Mouse (Mus musculus): ENCODE data around the gene Slc6a1. TPM values are rescaled to one million over a fixed set of nuclear protein-coding genes. Genes with fewer than 3 reads are reported as not detected.

The Slc6a1 gene
- polyA plus RNA-seq, 1 experiment from 2014 or later = 74.0 TPM

- DNase-seq (ENCODE audit: low spot score) (peak; percentile 69), ATAC-seq (peak; percentile 51)
- H3K9ac ChIP-seq (ENCODE audit: low read length) = no peak overlapping the region
- H3K4me2 ChIP-seq (ENCODE audit: low read length) = no peak overlapping the region
- H3K9me3 ChIP-seq (replicated peaks; ENCODE audit: control insufficient read depth, low read length) = no peaks in the 10 kb centered on the region
- H3K4me3 ChIP-seq (ENCODE audit: low read depth, low read length) = no peak overlapping the region
- H3K36me3 ChIP-seq (ENCODE audit: control insufficient read depth, insufficient read depth, low read length) = no peaks in the 10 kb centered on the region
- H3K27ac ChIP-seq (ENCODE audit: low read depth, low read length) = peak overlapping the region; percentile 16; the same call in 1 of the 2 replicates
- peaks cover 23% of the 10 kb centered on the region for H3K4me1 ChIP-seq (ENCODE audit: control insufficient read depth, insufficient read depth, low read length)
- no peaks in the 10 kb centered on the region for H3K27me3 ChIP-seq (replicated peaks; ENCODE audit: control insufficient read depth, insufficient read depth, low read length)
- 18% methylated on average over 3 of the region's 3 CpGs for WGBS
Measured at GRCm38 (mm10) chr6:114264010-114264409, 18.4 kb upstream of the Slc6a1 start.

- 31% methylated on average over 5 of the region's 5 CpGs for WGBS
- ATAC-seq (peak; percentile 42), DNase-seq (ENCODE audit: low spot score) (peak; percentile 79)
- H3K27ac ChIP-seq (ENCODE audit: low read depth, low read length) = peak overlapping the region; percentile 16; the same call in 1 of the 2 replicates
- no peaks in the 10 kb centered on the region for H3K36me3 ChIP-seq (ENCODE audit: control insufficient read depth, insufficient read depth, low read length)
- peaks cover 23% of the 10 kb centered on the region for H3K4me1 ChIP-seq (ENCODE audit: control insufficient read depth, insufficient read depth, low read length)
- no peak overlapping the region for H3K9ac ChIP-seq (ENCODE audit: low read length)
- no peak overlapping the region for H3K4me3 ChIP-seq (ENCODE audit: low read depth, low read length)
- H3K9me3 ChIP-seq (replicated peaks; ENCODE audit: control insufficient read depth, low read length) = no peaks in the 10 kb centered on the region
- H3K27me3 ChIP-seq (replicated peaks; ENCODE audit: control insufficient read depth, insufficient read depth, low read length) = no peaks in the 10 kb centered on the region
- no peak overlapping the region for H3K4me2 ChIP-seq (ENCODE audit: low read length)
Measured at GRCm38 (mm10) chr6:114264426-114264825, 18.0 kb upstream of the Slc6a1 start.

- Histone ChIP-seq H3K27ac (ENCODE audit: low read depth, low read length) (no peak overlapping the region), H3K27me3 (replicated peaks; ENCODE audit: control insufficient read depth, insufficient read depth, low read length) (no peaks in the 10 kb centered on the region), H3K4me1 (ENCODE audit: control insufficient read depth, insufficient read depth, low read length) (peaks cover 23% of the 10 kb centered on the region), H3K9me3 (replicated peaks; ENCODE audit: control insufficient read depth, low read length) (no peaks in the 10 kb centered on the region), H3K4me2 (ENCODE audit: low read length) (no peak overlapping the region), H3K36me3 (ENCODE audit: control insufficient read depth, insufficient read depth, low read length) (no peaks in the 10 kb centered on the region), H3K4me3 (ENCODE audit: low read depth, low read length) (no peak overlapping the region), H3K9ac (ENCODE audit: low read length) (no peak overlapping the region)
- DNase-seq (ENCODE audit: low spot score) = no peak
- no peak for ATAC-seq
Measured at GRCm38 (mm10) chr6:114266273-114266672, 16.2 kb upstream of the Slc6a1 start.

GRCm38 (mm10) chr6:114267979-114268378, 14.5 kb upstream of the Slc6a1 start:
- Histone ChIP-seq H3K27ac (ENCODE audit: low read depth, low read length) (no peak overlapping the region), H3K4me1 (ENCODE audit: control insufficient read depth, insufficient read depth, low read length) (peaks cover 16% of the 10 kb centered on the region), H3K4me3 (ENCODE audit: low read depth, low read length) (no peak overlapping the region), H3K4me2 (ENCODE audit: low read length) (no peak overlapping the region), H3K27me3 (replicated peaks; ENCODE audit: control insufficient read depth, insufficient read depth, low read length) (no peaks in the 10 kb centered on the region), H3K9me3 (replicated peaks; ENCODE audit: control insufficient read depth, low read length) (no peaks in the 10 kb centered on the region), H3K9ac (ENCODE audit: low read length) (no peak overlapping the region), H3K36me3 (ENCODE audit: control insufficient read depth, insufficient read depth, low read length) (no peaks in the 10 kb centered on the region)
- no peak for DNase-seq (ENCODE audit: low spot score)
- 31% methylated on average over 4 of the region's 4 CpGs for WGBS
- ATAC-seq = no peak

- H3K9ac ChIP-seq (ENCODE audit: low read length) = no peak overlapping the region
- no peak for DNase-seq (ENCODE audit: low spot score)
- H3K4me1 ChIP-seq (ENCODE audit: control insufficient read depth, insufficient read depth, low read length) = peaks cover 13% of the 10 kb centered on the region
- no peak overlapping the region for H3K4me2 ChIP-seq (ENCODE audit: low read length)
- no peaks in the 10 kb centered on the region for H3K9me3 ChIP-seq (replicated peaks; ENCODE audit: control insufficient read depth, low read length)
- H3K4me3 ChIP-seq (ENCODE audit: low read depth, low read length) = no peak overlapping the region
- H3K27ac ChIP-seq (ENCODE audit: low read depth, low read length) = no peak overlapping the region
- no peaks in the 10 kb centered on the region for H3K36me3 ChIP-seq (ENCODE audit: control insufficient read depth, insufficient read depth, low read length)
- 84% methylated on average over 2 of the region's 2 CpGs for WGBS
- ATAC-seq = no peak
- H3K27me3 ChIP-seq (replicated peaks; ENCODE audit: control insufficient read depth, insufficient read depth, low read length) = no peaks in the 10 kb centered on the region
Measured at GRCm38 (mm10) chr6:114269589-114269988, 12.8 kb upstream of the Slc6a1 start.

- 64% methylated on average over 5 of the region's 5 CpGs for WGBS
- Histone ChIP-seq H3K4me2 (ENCODE audit: low read length) (no peak overlapping the region), H3K9me3 (replicated peaks; ENCODE audit: control insufficient read depth, low read length) (no peaks in the 10 kb centered on the region), H3K27me3 (replicated peaks; ENCODE audit: control insufficient read depth, insufficient read depth, low read length) (no peaks in the 10 kb centered on the region), H3K36me3 (ENCODE audit: control insufficient read depth, insufficient read depth, low read length) (no peaks in the 10 kb centered on the region), H3K9ac (ENCODE audit: low read length) (no peak overlapping the region), H3K4me3 (ENCODE audit: low read depth, low read length) (no peak overlapping the region), H3K27ac (ENCODE audit: low read depth, low read length) (no peak overlapping the region), H3K4me1 (ENCODE audit: control insufficient read depth, insufficient read depth, low read length) (peaks cover 13% of the 10 kb centered on the region)
- DNase-seq (ENCODE audit: low spot score) (no peak), ATAC-seq (no peak)
Measured at GRCm38 (mm10) chr6:114270799-114271198, 11.6 kb upstream of the Slc6a1 start.

GRCm38 (mm10) chr6:114272279-114272678, 10.2 kb upstream of the Slc6a1 start:
- WGBS = 79% methylated on average over 15 of the region's 15 CpGs
- no peak overlapping the region for H3K9ac ChIP-seq (ENCODE audit: low read length)
- H3K4me2 ChIP-seq (ENCODE audit: low read length) = no peak overlapping the region
- H3K9me3 ChIP-seq (replicated peaks; ENCODE audit: control insufficient read depth, low read length) = no peaks in the 10 kb centered on the region
- no peak overlapping the region for H3K27ac ChIP-seq (ENCODE audit: low read depth, low read length)
- ATAC-seq = no peak
- H3K4me1 ChIP-seq (ENCODE audit: control insufficient read depth, insufficient read depth, low read length) = peaks cover 13% of the 10 kb centered on the region
- H3K27me3 ChIP-seq (replicated peaks; ENCODE audit: control insufficient read depth, insufficient read depth, low read length) = no peaks in the 10 kb centered on the region
- no peaks in the 10 kb centered on the region for H3K36me3 ChIP-seq (ENCODE audit: control insufficient read depth, insufficient read depth, low read length)
- no peak for DNase-seq (ENCODE audit: low spot score)
- H3K4me3 ChIP-seq (ENCODE audit: low read depth, low read length) = no peak overlapping the region

- Histone ChIP-seq H3K4me2 (ENCODE audit: low read length) (no peak overlapping the region), H3K36me3 (ENCODE audit: control insufficient read depth, insufficient read depth, low read length) (no peaks in the 10 kb centered on the region), H3K9me3 (replicated peaks; ENCODE audit: control insufficient read depth, low read length) (no peaks in the 10 kb centered on the region), H3K4me1 (ENCODE audit: control insufficient read depth, insufficient read depth, low read length) (peaks cover 13% of the 10 kb centered on the region), H3K4me3 (ENCODE audit: low read depth, low read length) (no peak overlapping the region), H3K9ac (ENCODE audit: low read length) (no peak overlapping the region), H3K27me3 (replicated peaks; ENCODE audit: control insufficient read depth, insufficient read depth, low read length) (no peaks in the 10 kb centered on the region), H3K27ac (ENCODE audit: low read depth, low read length) (peak overlapping the region; percentile 71)
- WGBS = 35% methylated on average over 14 of the region's 14 CpGs
- ATAC-seq (peak; percentile 72), DNase-seq (ENCODE audit: low spot score) (peak; percentile 70)
Measured at GRCm38 (mm10) chr6:114273997-114274728, 8.3 kb upstream of the Slc6a1 start.

- ATAC-seq = no peak
- no peak overlapping the region for H3K4me3 ChIP-seq (ENCODE audit: low read depth, low read length)
- 48% methylated on average over 8 of the region's 8 CpGs for WGBS
- no peaks in the 10 kb centered on the region for H3K36me3 ChIP-seq (ENCODE audit: control insufficient read depth, insufficient read depth, low read length)
- DNase-seq (ENCODE audit: low spot score) = no peak
- H3K9ac ChIP-seq (ENCODE audit: low read length) = no peak overlapping the region
- H3K27ac ChIP-seq (ENCODE audit: low read depth, low read length) = no peak overlapping the region
- H3K4me2 ChIP-seq (ENCODE audit: low read length) = no peak overlapping the region
- no peaks in the 10 kb centered on the region for H3K27me3 ChIP-seq (replicated peaks; ENCODE audit: control insufficient read depth, insufficient read depth, low read length)
- H3K9me3 ChIP-seq (replicated peaks; ENCODE audit: control insufficient read depth, low read length) = no peaks in the 10 kb centered on the region
- H3K4me1 ChIP-seq (ENCODE audit: control insufficient read depth, insufficient read depth, low read length) = peaks cover 13% of the 10 kb centered on the region
Measured at GRCm38 (mm10) chr6:114275800-114276199, 6.6 kb upstream of the Slc6a1 start.
